Mouse (Mus musculus) liver, embryonic 18 days (tissue): ENCODE results near the gene Ppan. TPM values are rescaled to one million over a fixed set of nuclear protein-coding genes. Genes with fewer than 3 reads are reported as not detected.

ENCODE experiments used
- polyA plus RNA-seq: library from polyadenylated mRNA; depleted of rRNA; stranded (reverse); fragments of >200 nt; gene quantifications from 2 replicates; pipeline ENCODE4 v1.2.3, GENCODE M21; 2012; rRNA removed

Gene Ppan
- polyA plus RNA-seq, result 46.3 and 57.8 TPM in 2 replicates

DNA sequence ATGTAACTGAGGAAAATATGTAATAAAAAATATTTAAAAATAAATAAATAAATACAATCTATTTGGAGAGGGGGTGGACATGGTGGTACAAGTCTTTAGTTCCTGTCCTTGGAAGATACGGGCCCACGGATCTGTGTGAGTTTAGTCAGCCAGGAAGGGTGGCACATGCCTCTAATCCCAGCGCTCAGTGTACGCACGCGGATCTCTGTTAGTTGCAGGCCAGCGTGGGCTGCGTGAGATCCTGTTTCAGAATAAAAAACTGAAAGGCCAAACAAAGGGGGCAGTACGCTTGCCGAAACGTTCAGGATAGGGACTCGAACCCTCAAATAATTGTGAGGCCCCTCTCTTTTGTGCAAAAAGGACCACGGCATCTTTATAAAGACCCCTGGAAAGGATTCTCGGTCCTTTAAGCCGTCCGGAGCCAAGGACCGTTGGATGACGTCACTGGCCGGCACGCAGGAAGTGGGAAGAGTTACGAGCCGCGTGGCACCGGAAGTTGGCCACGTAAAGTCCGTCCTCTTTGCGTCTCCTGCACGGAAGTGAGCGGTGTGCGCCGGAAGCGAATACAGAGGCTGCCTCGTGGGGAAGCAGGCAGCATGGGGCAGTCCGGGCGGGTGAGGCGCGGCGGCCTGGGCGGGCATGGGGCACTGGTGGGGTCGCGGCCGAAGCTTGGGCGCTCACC, at the start of gene Ppan:
Gene Ppan (plus strand): TSS at position 472 of the 682 bp plus-strand sequence.

DNA sequence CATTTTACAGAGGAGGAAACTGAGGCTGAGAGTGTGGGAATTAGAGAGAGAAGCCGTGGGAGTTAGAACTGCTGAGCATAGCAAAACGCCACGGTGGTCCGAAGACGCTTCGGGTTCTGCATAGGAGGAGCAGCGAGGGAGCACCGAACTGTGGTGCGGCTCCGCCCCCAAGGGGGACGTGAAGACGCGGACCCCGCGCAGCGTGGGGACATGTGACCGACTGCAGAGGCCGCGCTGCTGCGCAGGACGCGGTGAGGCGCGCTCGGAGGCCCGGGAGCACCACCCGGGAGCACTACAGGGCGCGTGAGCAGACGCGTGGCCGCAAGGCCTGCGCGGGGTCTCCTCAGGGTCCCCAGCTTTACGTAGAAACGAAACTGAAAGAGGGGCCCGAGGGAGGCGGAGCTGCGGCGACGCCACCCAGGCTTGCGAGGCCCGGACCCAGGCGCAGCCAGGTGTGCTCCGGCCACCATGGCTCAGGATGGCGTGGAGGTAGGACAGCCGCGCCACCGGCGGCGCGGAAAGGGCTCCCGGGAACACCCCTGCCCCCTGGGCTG, 19.4 kb upstream of the Ppan start, which contains the start of gene A230050P20Rik:
Gene A230050P20Rik (plus strand): TSS at position 195 of the 554 bp plus-strand sequence.

DNA sequence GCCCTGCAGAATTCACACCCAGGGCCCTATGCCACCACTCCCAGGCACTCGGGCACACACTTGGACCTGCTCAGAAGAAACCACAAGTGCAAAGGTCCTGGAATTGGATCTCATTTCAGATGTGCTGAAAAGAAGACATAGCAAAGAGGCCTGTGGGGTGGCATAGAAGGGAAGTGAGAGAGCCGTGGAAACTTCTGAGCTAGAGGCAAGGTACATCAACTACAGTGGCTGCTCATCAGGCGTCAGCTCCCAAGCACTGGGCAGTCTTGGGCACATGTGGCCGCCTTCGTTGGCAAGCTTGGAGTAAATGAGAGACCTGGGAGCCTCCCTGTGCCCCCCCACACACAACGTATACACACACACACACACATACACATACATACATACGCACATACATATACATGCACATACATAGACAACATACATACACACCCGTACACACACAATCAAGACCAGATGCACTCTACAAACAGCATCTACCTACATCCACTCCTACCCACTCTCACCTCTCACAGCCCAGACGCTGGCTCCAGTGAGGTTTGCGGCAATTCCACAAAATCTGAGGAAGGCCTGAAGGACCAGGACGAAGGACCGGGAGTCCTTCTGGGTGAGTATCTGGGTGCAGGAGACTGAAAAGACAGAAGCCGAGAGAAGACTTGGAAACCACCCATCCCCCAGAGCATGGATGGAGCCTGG, 8.7 kb upstream of the Ppan start, which contains the start of gene Angptl6:
Gene Angptl6 (minus strand): TSS at position 631 of the 696 bp plus-strand sequence.

DNA sequence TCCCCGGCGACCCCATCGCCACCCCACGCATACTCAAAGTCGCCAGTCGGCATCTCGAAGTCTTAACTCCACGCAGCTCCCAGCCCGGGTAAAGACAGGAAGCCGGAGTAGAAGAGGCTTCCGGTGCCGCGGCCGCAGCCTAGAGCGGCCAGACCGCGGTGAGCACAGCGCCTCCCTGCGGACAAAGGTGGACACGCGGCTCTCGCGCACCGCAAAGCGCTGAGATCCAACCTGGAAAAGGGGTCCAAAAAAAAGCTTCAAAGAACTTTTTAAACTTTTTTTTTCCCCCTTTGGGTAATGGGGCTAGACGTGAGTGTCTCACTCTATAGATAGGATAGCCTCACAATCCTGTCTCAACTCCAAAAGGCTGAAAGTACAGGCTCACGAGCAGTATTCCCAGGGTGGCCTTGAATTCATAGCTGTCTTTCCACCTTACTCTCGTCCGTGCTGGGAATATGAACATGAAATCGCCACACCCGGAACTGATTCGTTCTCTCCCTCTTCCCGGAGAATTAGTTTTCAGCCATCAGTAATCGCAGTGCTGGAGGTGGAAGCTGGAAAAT, 10.6 kb downstream of the Ppan start, which contains the start of gene Eif3g:
Gene Eif3g (minus strand): TSS at position 113 of the 563 bp plus-strand sequence.

Other genes starting within 250 kb of the Ppan start
- 171 and 176 TPM in 2 replicates for gene Ubl5, start 245.3 kb upstream of the Ppan start, polyA plus RNA-seq
- gene Fbxl12, start 243.4 kb upstream of the Ppan start, polyA plus RNA-seq, result 10.4 and 11.7 TPM in 2 replicates
- gene Pin1, start 236.1 kb upstream of the Ppan start, polyA plus RNA-seq, result 8.7 and 8.8 TPM in 2 replicates
- gene Olfm2, start 141.8 kb upstream of the Ppan start, polyA plus RNA-seq, result 0.18 and 0.23 TPM in 2 replicates
- gene Col5a3, start 73.1 kb upstream of the Ppan start, polyA plus RNA-seq, result 1.7 and 1.8 TPM in 2 replicates
- not detected in 2 replicates for gene Rdh8, start 69.7 kb upstream of the Ppan start, polyA plus RNA-seq
- 39.6 and 46.0 TPM in 2 replicates for gene A230050P20Rik, start 19.5 kb upstream of the Ppan start, polyA plus RNA-seq
- gene Angptl6, start 8.4 kb upstream of the Ppan start, polyA plus RNA-seq, result 12.0 and 12.6 TPM in 2 replicates
- 76.5 and 83.2 TPM in 2 replicates for gene Eif3g, start 10.4 kb downstream of the Ppan start, polyA plus RNA-seq
- gene Dnmt1, start 71.7 kb downstream of the Ppan start, polyA plus RNA-seq, result 25.1 and 28.7 TPM in 2 replicates
- gene S1pr2, start 88.6 kb downstream of the Ppan start, polyA plus RNA-seq, result 1.5 and 1.7 TPM in 2 replicates
- 26.8 and 27.0 TPM in 2 replicates for gene Mrpl4, start 114.6 kb downstream of the Ppan start, polyA plus RNA-seq
- 10.1 and 10.5 TPM in 2 replicates for gene Icam1, start 127.8 kb downstream of the Ppan start, polyA plus RNA-seq
- gene Icam4, start 141.2 kb downstream of the Ppan start, polyA plus RNA-seq, result 20.4 and 20.9 TPM in 2 replicates
- 0.29 and 0.32 TPM in 2 replicates for gene Icam5, start 143.9 kb downstream of the Ppan start, polyA plus RNA-seq
- 0.14 TPM in 1 of 2 replicates, not detected in the other for gene Zglp1, start 178.9 kb downstream of the Ppan start, polyA plus RNA-seq
- 0.42 TPM in 2 replicates for gene Gm49373, start 184.9 kb downstream of the Ppan start, polyA plus RNA-seq
- 25.0 and 27.6 TPM in 2 replicates for gene Fdx1l, start 185.4 kb downstream of the Ppan start, polyA plus RNA-seq
- gene Gm38431, start 203.8 kb downstream of the Ppan start, polyA plus RNA-seq, result 1.0 and 1.2 TPM in 2 replicates
- 14.5 and 16.7 TPM in 2 replicates for gene Raver1, start 203.8 kb downstream of the Ppan start, polyA plus RNA-seq
- 7.8 and 8.0 TPM in 2 replicates for gene Tyk2, start 243.1 kb downstream of the Ppan start, polyA plus RNA-seq